Mouse (Mus musculus) brain, embryonic 14.5 days (tissue): ENCODE measurements around the gene Fmo2.

Experiments
- CTCF ChIP-seq: fragments of 200-500 bp; IDR thresholded peaks from 2 replicates; pipeline ENCODE4 v1.5.1; 2012; ENCODE audit warnings: inconsistent platforms, mild to moderate bottlenecking, moderate library complexity, borderline replicate concordance; ENCODE audit not compliant: insufficient read depth, insufficient read length; ENCODE audit errors: extremely low read depth
- POLR2A ChIP-seq: fragments of 200-500 bp; IDR thresholded peaks from 2 replicates; pipeline ENCODE4 v1.6.1; 2012; ENCODE audit warnings: mild to moderate bottlenecking, inconsistent platforms, borderline replicate concordance; ENCODE audit not compliant: poor library complexity, insufficient read depth, insufficient read length, severe bottlenecking; ENCODE audit errors: extremely low read depth

- TF ChIP-seq CTCF (no peak), POLR2A (no peak)
Measured at GRCm38 (mm10) chr1:162891980-162892451, 6.5 kb downstream of the Fmo2 start.
